Comparison of ENCODE assay signal across 12 mouse cellular contexts in the genomic region with DNA sequence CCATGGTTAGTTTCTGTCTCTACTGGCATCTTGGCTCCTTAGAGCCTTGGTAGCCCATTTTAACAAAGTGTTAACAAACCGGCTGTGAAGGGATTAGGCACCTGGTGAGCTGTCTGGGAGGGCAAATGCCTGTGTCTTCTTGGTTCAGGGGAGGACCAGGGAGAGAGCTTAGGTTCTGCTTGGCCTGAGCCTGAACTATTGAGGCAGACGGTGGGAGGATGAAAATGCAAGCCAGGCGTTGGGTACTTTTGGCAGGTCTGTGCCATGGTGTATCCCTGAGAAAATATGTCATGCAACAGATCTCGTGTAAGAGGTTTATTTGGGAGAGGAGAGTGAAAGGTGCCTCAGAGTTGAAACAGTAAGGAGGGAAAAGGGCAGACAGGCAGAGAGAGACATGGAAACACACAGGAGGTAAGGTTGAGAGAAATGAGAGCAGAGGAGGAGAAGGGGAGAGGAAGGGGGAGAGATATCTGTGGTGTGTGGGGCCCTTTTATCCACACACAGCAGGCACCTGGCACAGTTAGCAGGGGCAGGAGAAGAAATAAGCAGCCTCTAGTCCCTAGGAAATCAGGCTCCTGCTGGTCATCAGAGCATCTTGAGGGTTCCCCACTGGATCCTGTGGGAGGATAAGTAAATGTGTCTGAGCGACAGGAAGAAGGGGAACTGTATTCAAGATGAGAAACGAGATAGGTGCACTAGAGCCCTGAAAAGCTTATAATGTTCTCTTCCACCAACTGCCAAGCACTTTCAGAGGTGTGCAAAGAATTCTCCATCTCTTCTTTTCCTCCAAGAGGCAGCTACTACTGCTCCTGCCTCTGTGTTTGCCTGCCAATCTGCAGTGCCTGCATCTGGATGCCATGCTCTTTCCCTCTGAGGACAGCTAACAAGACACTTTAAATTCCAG. TPM values are rescaled to one million over a fixed set of nuclear protein-coding genes. Genes with fewer than 3 reads are reported as not detected.
A peak's percentile ranks its signal among the peaks of the same experiment; 100 is the strongest.
DNase-seq lines count a peak whose midpoint lies in the region; ATAC-seq and TF ChIP-seq lines count a peak whose summit lies in the region.
"Had no signal": no experiment of that assay in that cellular context is flagged by ENCODE, and none has a peak within 500 bp of the region (broad histone marks: within the 10 kb centered on the region; RNA-seq: fewer than 3 reads in every experiment).

No protein-coding gene starts in this region.

- 33% methylated on average over 6 of the region's 6 CpGs for WGBS in heart, postnatal 0 days
- 17% methylated on average over 6 of the region's 6 CpGs for whole genome bisulfite sequencing in heart, embryonic 11.5 days (ENCODE audit: insufficient replicate concordance)

- TF ChIP-seq EP300 in heart, postnatal 0 days (IDR thresholded peaks at IDR 0.05; ENCODE audit: low read depth) = no peak

- ATAC-seq in heart, postnatal 0 days (ENCODE audit: insufficient read depth, low read depth) = no peak
- ATAC-seq in heart, embryonic 11.5 days (replicated peaks; ENCODE audit: insufficient number of reproducible peaks, low FRiP score, low TSS enrichment) = no peak

- H3K4me2 ChIP-seq in heart, postnatal 0 days (ENCODE audit: low read depth, low read length) = peak overlapping the region; percentile 47
- H3K4me2 ChIP-seq in heart, embryonic 11.5 days = no peak overlapping the region; the same call in 1 of the 2 replicates
- H3K4me2 ChIP-seq: neural tube, embryonic 13.5 days had no signal

- no peak for DNase-seq in heart, postnatal 0 days (ENCODE audit: low spot score)
- peak; percentile 46 for DNase-seq in CD4-positive helper T cell, adult 2 months (ENCODE audit: low read depth, low spot score)
- DNase-seq in naive thymus-derived CD4-positive, alpha-beta T cell, adult 2 months (ENCODE audit: low read depth) = peak; percentile 61
- no peak for DNase-seq in left cerebral cortex, adult 11 months (ENCODE audit: low spot score)
- no peak for DNase-seq in MN1 (ENCODE audit: low spot score)
- no peak for DNase-seq in right cerebral cortex, postnatal 10 days (ENCODE audit: low spot score in 2 of 2)
- DNase-seq: lung, postnatal 14 days had no signal

- peak overlapping the region; percentile 34 for H3K4me3 ChIP-seq in heart, postnatal 0 days (ENCODE audit: low read depth, low read length)
- no peak overlapping the region for H3K4me3 ChIP-seq in heart, embryonic 11.5 days (ENCODE audit: low read depth, low read length)
- H3K4me3 ChIP-seq in bone marrow macrophage, adult 2 months (ENCODE audit: insufficient read depth, low read length) = peak overlapping the region; percentile 88
- H3K4me3 ChIP-seq: neural tube, embryonic 13.5 days had no signal

- H3K4me1 ChIP-seq in heart, postnatal 0 days (ENCODE audit: control insufficient read depth, insufficient read depth) = peaks cover 10% of the 10 kb centered on the region; the same call in 1 of the 2 replicates
- no peaks in the 10 kb centered on the region for H3K4me1 ChIP-seq in heart, embryonic 11.5 days (ENCODE audit: control insufficient read depth, insufficient read depth, low read length)
- H3K4me1 ChIP-seq in bone marrow macrophage, adult 2 months (ENCODE audit: control insufficient read depth, insufficient read depth, low read length) = peaks cover 25% of the 10 kb centered on the region
- H3K4me1 ChIP-seq: neural tube, embryonic 13.5 days had no signal

- no peaks in the 10 kb centered on the region for H3K27me3 ChIP-seq in heart, postnatal 0 days (ENCODE audit: control insufficient read depth, insufficient read depth, low read length)
- no peaks in the 10 kb centered on the region for H3K27me3 ChIP-seq in heart, embryonic 11.5 days (ENCODE audit: control insufficient read depth, insufficient read depth, low read length)
- H3K27me3 ChIP-seq: neural tube, embryonic 13.5 days had no signal

- H3K9me3 ChIP-seq in heart, postnatal 0 days (replicated peaks; ENCODE audit: control insufficient read depth, low read length) = no peaks in the 10 kb centered on the region
- H3K9me3 ChIP-seq in heart, embryonic 11.5 days (replicated peaks; ENCODE audit: control insufficient read depth, low read length) = no peaks in the 10 kb centered on the region
- H3K9me3 ChIP-seq: neural tube, embryonic 13.5 days had no signal

- peak overlapping the region; percentile 75; the same call in 1 of the 2 replicates for H3K27ac ChIP-seq in heart, postnatal 0 days (ENCODE audit: low read depth)
- no peak overlapping the region for H3K27ac ChIP-seq in heart, embryonic 11.5 days (ENCODE audit: low read depth, low read length)
- H3K27ac ChIP-seq in bone marrow macrophage, adult 2 months (ENCODE audit: insufficient read depth, low read depth, low read length) = peak overlapping the region; percentile 99
- H3K27ac ChIP-seq: neural tube, embryonic 13.5 days had no signal

- peak overlapping the region; percentile 48; the same call in 1 of the 2 replicates for H3K9ac ChIP-seq in heart, postnatal 0 days (replicated peaks; ENCODE audit: low read depth, low read length)
- no peak overlapping the region for H3K9ac ChIP-seq in heart, embryonic 11.5 days (ENCODE audit: low read depth, low read length)
- H3K9ac ChIP-seq: neural tube, embryonic 13.5 days had no signal

- TF ChIP-seq CTCF in heart, postnatal 0 days (IDR thresholded peaks at IDR 0.05; ENCODE audit: low read depth) = no peak
- TF ChIP-seq CTCF in bone marrow macrophage, adult 2 months (IDR thresholded peaks at IDR 0.05; ENCODE audit: low read depth, low read length) = no peak

- no peak for TF ChIP-seq POLR2A in bone marrow macrophage, adult 2 months (IDR thresholded peaks at IDR 0.05; ENCODE audit: borderline replicate concordance, low read depth, low read length)

- H3K36me3 ChIP-seq in heart, postnatal 0 days (replicated peaks; ENCODE audit: control insufficient read depth, insufficient read depth, low read length) = no peaks in the 10 kb centered on the region
- no peaks in the 10 kb centered on the region for H3K36me3 ChIP-seq in heart, embryonic 11.5 days (ENCODE audit: control insufficient read depth, insufficient read depth, low read length)
- H3K36me3 ChIP-seq: neural tube, embryonic 13.5 days had no signal

RNA-seq across cellular contexts. Expression of gene Slfn2, which starts 0.8 kb away (rescaled TPM):
- total RNA-seq in heart, postnatal 0 days (2014; rRNA removed; ENCODE audit: low replicate concordance) = 3.7 and 5.2 TPM in 2 replicates
- polyA plus RNA-seq in heart, postnatal 0 days (2015; fragmentation: Nextera tagmentation; extraction: Ambion mirVana) = 3.9 and 5.2 TPM in 2 replicates
- polyA plus RNA-seq in heart, embryonic 11.5 days (2014; fragmentation: Nextera tagmentation; extraction: Ambion mirVana) = 2.4 and 2.7 TPM in 2 replicates
- 346 and 355 TPM in 2 replicates for polyA plus RNA-seq in bone marrow macrophage, adult 2 months (2012; ENCODE audit: insufficient read depth, insufficient read length, missing spikeins)

RNA-seq across cellular contexts. Expression of gene Slfn8, which starts 45.1 kb away (rescaled TPM):
- total RNA-seq in heart, postnatal 0 days (2014; rRNA removed; ENCODE audit: low replicate concordance) = 0.61 and 2.5 TPM in 2 replicates
- polyA plus RNA-seq in heart, postnatal 0 days (2015; fragmentation: Nextera tagmentation; extraction: Ambion mirVana) = 0.41 and 0.51 TPM in 2 replicates
- 0.29 and 0.39 TPM in 2 replicates for polyA plus RNA-seq in heart, embryonic 11.5 days (2014; fragmentation: Nextera tagmentation; extraction: Ambion mirVana)
- polyA plus RNA-seq in bone marrow macrophage, adult 2 months (2012; ENCODE audit: insufficient read depth, insufficient read length, missing spikeins) = 63.6 and 69.5 TPM in 2 replicates

RNA-seq across cellular contexts. Expression of gene Slfn1, which starts 51.0 kb away (rescaled TPM):
- total RNA-seq in heart, postnatal 0 days (2014; rRNA removed; ENCODE audit: low replicate concordance) = 0.31 TPM in 1 of 2 replicates, not detected in the other
- 0.18 and 0.33 TPM in 2 replicates for polyA plus RNA-seq in heart, postnatal 0 days (2015; fragmentation: Nextera tagmentation; extraction: Ambion mirVana)
- not detected in 2 replicates for polyA plus RNA-seq in heart, embryonic 11.5 days (2014; fragmentation: Nextera tagmentation; extraction: Ambion mirVana)
- 12.5 and 15.4 TPM in 2 replicates for polyA plus RNA-seq in bone marrow macrophage, adult 2 months (2012; ENCODE audit: insufficient read depth, insufficient read length, missing spikeins)
- total RNA-seq: gastrocnemius, adult 18-20 months had no signal
- polyA plus RNA-seq: embryonic facial prominence, embryonic 11.5 days; neural tube, embryonic 13.5 days had no signal

Comparison
In these comparisons a context has a peak if more than half of its experiments do, and no peak if none do; other contexts are left out.
1. DNase-seq: peak in CD4-positive helper T cell, adult 2 months (single experiment) and naive thymus-derived CD4-positive, alpha-beta T cell, adult 2 months (single experiment); none in heart, postnatal 0 days (single experiment), left cerebral cortex, adult 11 months (single experiment), MN1 (single experiment) and right cerebral cortex, postnatal 10 days (0 of 2).
2. RNA of gene Slfn2, which starts 0.8 kb away (polyA plus RNA-seq): 346 to 355 TPM in bone marrow macrophage, adult 2 months; 3.9 to 5.2 TPM in heart, postnatal 0 days and 2.4 to 2.7 TPM in heart, embryonic 11.5 days; every median in the first group is over 10 times any median in the second.
3. RNA of gene Slfn8, which starts 45.1 kb away (polyA plus RNA-seq): 63.6 to 69.5 TPM in bone marrow macrophage, adult 2 months; 0.41 to 0.51 TPM in heart, postnatal 0 days and 0.29 to 0.39 TPM in heart, embryonic 11.5 days; every median in the first group is over 10 times any median in the second.
4. RNA of gene Slfn1, which starts 51.0 kb away (polyA plus RNA-seq): 12.5 to 15.4 TPM in bone marrow macrophage, adult 2 months; 0.18 to 0.33 TPM in heart, postnatal 0 days and not detected in heart, embryonic 11.5 days; every median in the first group is over 10 times any median in the second.